Mouse (Mus musculus) erythroblast, embryonic 14.5 days (primary cell): ENCODE measurements around the gene Intu. TPM values are rescaled to one million over a fixed set of nuclear protein-coding genes. Genes with fewer than 3 reads are reported as not detected.
A peak's percentile ranks its signal among the peaks of the same experiment; 100 is the strongest.

ENCODE experiments used
- H3K27me3 ChIP-seq: 2 replicates; pipeline ENCODE4 v1.6.1; 2012; ENCODE audit warnings: inconsistent platforms; ENCODE audit not compliant: control insufficient read depth
- H3K36me3 ChIP-seq: 2 replicates; pipeline ENCODE4 v1.6.1; 2012; ENCODE audit warnings: mild to moderate bottlenecking, inconsistent platforms; ENCODE audit not compliant: control insufficient read depth
- H3K4me1 ChIP-seq: 2 replicates; pipeline ENCODE4 v1.6.1; 2012; ENCODE audit warnings: inconsistent platforms; ENCODE audit not compliant: control insufficient read depth
- H3K4me3 ChIP-seq: replicated peaks from 2 replicates; pipeline ENCODE3; 2012; ENCODE audit warnings: moderate library complexity, mild to moderate bottlenecking, inconsistent platforms
- H3K9me3 ChIP-seq: 2 replicates; pipeline ENCODE4 v1.6.1; 2012; ENCODE audit warnings: low read length, inconsistent platforms, mixed read lengths; ENCODE audit not compliant: control insufficient read depth
- GATA1 ChIP-seq: IDR thresholded peaks from 2 replicates; pipeline ENCODE4 v1.6.1; 2012; ENCODE audit warnings: low read length, inconsistent platforms, mixed read lengths
- TAL1 ChIP-seq: IDR thresholded peaks from 3 replicates; pipeline ENCODE4 v1.6.1; 2012; ENCODE audit warnings: low read length, inconsistent platforms, mixed read lengths
- polyA plus RNA-seq: library from polyadenylated mRNA; stranded (reverse); fragments of >175 nt; gene quantifications from 2 replicates; pipeline ENCODE4 v1.2.3, GENCODE M21; 2012

The Intu gene
- polyA plus RNA-seq, result 0.04 and 0.06 TPM in 2 replicates

DNA sequence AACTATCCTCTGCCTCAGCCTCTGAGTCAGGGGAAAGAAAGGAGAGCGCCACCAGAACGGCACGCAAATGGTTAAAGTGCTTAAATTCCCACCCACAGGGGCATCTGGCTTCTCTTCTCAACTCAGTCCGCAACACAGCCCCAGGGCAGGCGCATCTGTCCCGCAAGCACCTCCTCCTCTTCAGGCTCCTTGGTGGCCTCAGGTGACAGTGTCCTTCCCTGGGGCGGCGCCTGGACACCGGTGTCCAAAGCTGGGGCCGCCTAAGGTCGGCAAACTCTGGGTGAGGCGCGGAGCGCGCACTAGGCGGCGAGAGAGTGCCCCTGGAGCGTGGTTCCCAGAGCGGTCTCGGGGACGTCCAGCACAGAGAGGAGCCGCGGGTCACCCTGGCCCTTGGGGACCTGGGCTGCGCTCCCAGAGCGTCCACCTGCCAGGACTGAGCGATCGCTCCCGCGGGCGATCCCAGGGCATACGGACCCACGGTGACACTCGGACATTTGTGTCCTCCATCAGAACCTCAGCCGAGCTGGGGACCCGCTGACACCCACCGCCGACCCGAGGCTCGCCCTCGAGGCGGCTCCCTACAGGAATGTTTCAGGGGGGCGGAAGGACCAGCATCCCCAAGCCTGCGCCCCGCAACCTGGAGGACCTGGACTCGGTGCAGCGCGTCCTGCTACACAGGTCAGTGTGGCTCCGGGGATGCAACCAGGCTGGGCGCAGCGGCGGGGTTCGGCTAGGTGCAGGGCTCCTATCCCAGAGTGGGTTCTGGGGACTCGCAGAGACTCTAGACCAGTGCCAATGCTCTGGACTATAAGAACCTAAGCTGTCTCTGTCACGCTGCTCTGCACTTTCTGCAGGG lies at the start of gene Intu:
TSS of gene Intu (plus strand) at position 1 of the 856 bp plus-strand sequence.
- Histone ChIP-seq H3K9me3 (no peaks in the 10 kb centered on the region; the same call in 1 of the 2 replicates), H3K4me3 (peak within 1 kb of the TSS; percentile 35), H3K36me3 (no peaks in the 10 kb centered on the region), H3K4me1 (peaks cover 16% of the 10 kb centered on the region), H3K27me3 (peaks cover 41% of the 10 kb centered on the region)
- TF ChIP-seq GATA1 (no peak), TAL1 (no peak)

GRCm38 (mm10) chr3:40483221-40483654 lies 47.8 kb upstream of the Intu start:
- TF ChIP-seq TAL1, result no peak
- no peak for TF ChIP-seq GATA1
- Histone ChIP-seq H3K9me3 (no peaks in the 10 kb centered on the region), H3K36me3 (no peaks in the 10 kb centered on the region), H3K4me3 (no peak overlapping the region), H3K4me1 (no peaks in the 10 kb centered on the region), H3K27me3 (no peaks in the 10 kb centered on the region)

DNA sequence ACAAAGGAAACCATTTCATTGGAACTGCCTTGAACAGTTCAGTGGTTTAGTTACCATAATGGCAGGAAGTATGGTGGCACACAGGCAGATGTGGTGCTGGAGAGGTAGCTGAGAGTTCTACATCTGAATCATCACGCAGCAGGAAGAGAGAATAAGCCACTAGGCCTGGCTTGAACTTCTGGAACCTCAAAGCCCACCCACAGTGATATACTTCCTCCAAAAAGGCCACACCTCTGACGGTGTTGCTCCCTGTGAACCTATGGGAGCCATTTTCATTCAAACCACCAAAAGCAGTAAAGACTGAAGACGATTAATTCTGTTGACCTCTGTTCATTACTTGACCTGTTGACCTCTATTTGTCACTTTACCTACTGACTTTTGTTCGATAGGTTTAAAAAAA lies 43.7 kb upstream of the Intu start:
- Histone ChIP-seq H3K4me3 (no peak overlapping the region), H3K9me3 (peaks cover 7% of the 10 kb centered on the region; the same call in 1 of the 2 replicates), H3K4me1 (no peaks in the 10 kb centered on the region), H3K36me3 (no peaks in the 10 kb centered on the region), H3K27me3 (no peaks in the 10 kb centered on the region)
- no peak for TF ChIP-seq GATA1
- TF ChIP-seq TAL1, result no peak

- H3K4me3 ChIP-seq, result no peak overlapping the region
- no peaks in the 10 kb centered on the region for H3K27me3 ChIP-seq
- no peaks in the 10 kb centered on the region for H3K4me1 ChIP-seq
- TF ChIP-seq GATA1, result no peak
- TF ChIP-seq TAL1, result no peak
- H3K9me3 ChIP-seq, result peaks cover 11% of the 10 kb centered on the region; the same call in 1 of the 2 replicates
- no peaks in the 10 kb centered on the region for H3K36me3 ChIP-seq
Measured at GRCm38 (mm10) chr3:40491742-40492141, 39.3 kb upstream of the Intu start.

GRCm38 (mm10) chr3:40498898-40499297 lies 32.2 kb upstream of the Intu start:
- peaks cover 2% of the 10 kb centered on the region; the same call in 1 of the 2 replicates for H3K9me3 ChIP-seq
- H3K4me3 ChIP-seq, result no peak overlapping the region
- no peaks in the 10 kb centered on the region for H3K27me3 ChIP-seq
- TF ChIP-seq TAL1 (no peak), GATA1 (no peak)
- H3K36me3 ChIP-seq, result no peaks in the 10 kb centered on the region
- H3K4me1 ChIP-seq, result no peaks in the 10 kb centered on the region

GRCm38 (mm10) chr3:40500157-40500808 lies 30.8 kb upstream of the Intu start:
- no peaks in the 10 kb centered on the region for H3K9me3 ChIP-seq
- TF ChIP-seq TAL1 (no peak), GATA1 (no peak)
- no peaks in the 10 kb centered on the region for H3K27me3 ChIP-seq
- no peaks in the 10 kb centered on the region for H3K4me1 ChIP-seq
- H3K36me3 ChIP-seq, result no peaks in the 10 kb centered on the region
- no peak overlapping the region for H3K4me3 ChIP-seq

- Histone ChIP-seq H3K36me3 (no peaks in the 10 kb centered on the region), H3K9me3 (no peaks in the 10 kb centered on the region), H3K4me1 (no peaks in the 10 kb centered on the region), H3K27me3 (no peaks in the 10 kb centered on the region), H3K4me3 (no peak overlapping the region)
- TF ChIP-seq TAL1 (no peak), GATA1 (no peak)
Measured at GRCm38 (mm10) chr3:40504377-40504776, 26.7 kb upstream of the Intu start.

GRCm38 (mm10) chr3:40505451-40506014 lies 25.6 kb upstream of the Intu start:
- Histone ChIP-seq H3K4me1 (no peaks in the 10 kb centered on the region), H3K27me3 (no peaks in the 10 kb centered on the region), H3K9me3 (no peaks in the 10 kb centered on the region), H3K4me3 (no peak overlapping the region), H3K36me3 (no peaks in the 10 kb centered on the region)
- TF ChIP-seq GATA1 (no peak), TAL1 (no peak)
